Mouse (Mus musculus): Measurements from ENCODE around the gene Cox7a2l. TPM values are rescaled to one million over a fixed set of nuclear protein-coding genes. Genes with fewer than 3 reads are reported as not detected.

Cox7a2l gene
- polyA plus RNA-seq, 1 experiment = 289 TPM

GRCm38 (mm10) chr17:83465969-83466368 is 51.2 kb downstream of the Cox7a2l start:
- H3K4me1 ChIP-seq (ENCODE audit: control insufficient read depth, insufficient read depth, low read length) = no peaks in the 10 kb centered on the region

GRCm38 (mm10) chr17:83457271-83457670 is 59.9 kb downstream of the Cox7a2l start:
- Histone ChIP-seq H3K4me1 (ENCODE audit: control insufficient read depth, insufficient read depth, low read length) (no peaks in the 10 kb centered on the region), H3K4me3 (ENCODE audit: insufficient read depth, low read length) (no peak overlapping the region), H3K27ac (ENCODE audit: insufficient read depth, low read length) (no peak overlapping the region)
- no peak for TF ChIP-seq POLR2A (IDR thresholded peaks at IDR 0.05; ENCODE audit: extremely low read depth, insufficient read depth, low read length)
- TF ChIP-seq CTCF (IDR thresholded peaks at IDR 0.05; ENCODE audit: extremely low read depth, insufficient read depth, low read length) = no peak

More at GRCm38 (mm10) chr17:83465969-83466368, 51.2 kb downstream of the Cox7a2l start:
- no peak overlapping the region for H3K27ac ChIP-seq (ENCODE audit: insufficient read depth, low read length)
- no peak overlapping the region for H3K4me3 ChIP-seq (ENCODE audit: insufficient read depth, low read length)
- TF ChIP-seq CTCF (IDR thresholded peaks at IDR 0.05; ENCODE audit: extremely low read depth, insufficient read depth, low read length) (no peak), POLR2A (IDR thresholded peaks at IDR 0.05; ENCODE audit: extremely low read depth, insufficient read depth, low read length) (no peak)

GRCm38 (mm10) chr17:83453587-83453986 is 63.5 kb downstream of the Cox7a2l start:
- no peak overlapping the region for H3K27ac ChIP-seq (ENCODE audit: insufficient read depth, low read length)
- peaks cover 2% of the 10 kb centered on the region for H3K4me1 ChIP-seq (ENCODE audit: control insufficient read depth, insufficient read depth, low read length)
- no peak for TF ChIP-seq CTCF (IDR thresholded peaks at IDR 0.05; ENCODE audit: extremely low read depth, insufficient read depth, low read length)
- no peak for TF ChIP-seq POLR2A (IDR thresholded peaks at IDR 0.05; ENCODE audit: extremely low read depth, insufficient read depth, low read length)
- no peak overlapping the region for H3K4me3 ChIP-seq (ENCODE audit: insufficient read depth, low read length)

- no peak overlapping the region for H3K27ac ChIP-seq (ENCODE audit: insufficient read depth, low read length)
- no peak overlapping the region for H3K4me3 ChIP-seq (ENCODE audit: insufficient read depth, low read length)
- H3K4me1 ChIP-seq (ENCODE audit: control insufficient read depth, insufficient read depth, low read length) = peaks cover 2% of the 10 kb centered on the region
- TF ChIP-seq CTCF (IDR thresholded peaks at IDR 0.05; ENCODE audit: extremely low read depth, insufficient read depth, low read length) (no peak), POLR2A (IDR thresholded peaks at IDR 0.05; ENCODE audit: extremely low read depth, insufficient read depth, low read length) (no peak)
Observed at GRCm38 (mm10) chr17:83452451-83452850, 64.7 kb downstream of the Cox7a2l start.

Other genes with a start within 250 kb of the Cox7a2l start
- gene Eml4, start 166.4 kb downstream of the Cox7a2l start, polyA plus RNA-seq (2012; rRNA removed) = 22.1 and 23.7 TPM in 2 replicates
- gene Kcng3, start 114.6 kb upstream of the Cox7a2l start, polyA plus RNA-seq (2012; rRNA removed) = 2.1 and 2.3 TPM in 2 replicates
- gene Mta3, start 188.8 kb upstream of the Cox7a2l start, polyA plus RNA-seq (2012; rRNA removed) = 75.0 and 75.5 TPM in 2 replicates